Comparison of ENCODE assay signal across 10 mouse cellular contexts in the genomic region with DNA sequence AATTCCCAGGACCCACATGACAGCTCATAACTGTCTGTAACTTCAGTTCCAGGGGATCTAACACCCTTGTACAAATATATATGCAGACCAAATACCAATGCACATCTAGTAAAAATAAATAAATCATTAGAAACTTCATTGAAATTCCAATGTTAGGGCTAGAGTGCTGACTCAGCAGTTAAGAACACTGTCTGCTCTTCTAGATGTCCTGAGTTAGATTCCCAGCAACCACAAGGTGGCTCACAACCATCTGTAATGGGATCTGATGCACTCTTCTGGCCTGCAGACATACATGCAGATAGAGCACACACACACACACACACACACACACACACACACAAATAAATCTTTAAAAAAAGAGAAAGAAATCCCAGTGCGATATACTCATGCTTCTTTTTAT. TPM values are rescaled to one million over a fixed set of nuclear protein-coding genes. Genes with fewer than 3 reads are reported as not detected.
DNase-seq lines count a peak whose midpoint lies in the region; ATAC-seq and TF ChIP-seq lines count a peak whose summit lies in the region.
"Had no signal": no experiment of that assay in that cellular context is flagged by ENCODE, and none has a peak within 500 bp of the region (broad histone marks: within the 10 kb centered on the region; RNA-seq: fewer than 3 reads in every experiment).

No protein-coding gene starts in this region.

- no peak for TF ChIP-seq EP300 in lung, postnatal 0 days (IDR thresholded peaks at IDR 0.05)
- TF ChIP-seq EP300 in stomach, postnatal 0 days (optimal IDR thresholded peaks at IDR 0.05): no peak

- no peak for DNase-seq in forebrain, postnatal 0 days
- DNase-seq in forebrain, embryonic 10.5 days (ENCODE audit: extremely low spot score, low spot score): no peak
- no peak for DNase-seq in lung, postnatal 0 days (ENCODE audit: low spot score)
- DNase-seq in lung, postnatal 14 days: no peak
- DNase-seq in induced T-regulatory cell, adult 2 months (ENCODE audit: low read depth): peak; percentile 38
- DNase-seq in stomach, postnatal 0 days (ENCODE audit: low spot score): no peak
- no peak for DNase-seq in left cerebral cortex, postnatal 36 days (ENCODE audit: low spot score in 2 of 2)

- no peaks in the 10 kb centered on the region for H3K27me3 ChIP-seq in forebrain, postnatal 0 days (ENCODE audit: insufficient read depth, low read length)
- H3K27me3 ChIP-seq in forebrain, embryonic 10.5 days (ENCODE audit: poor library complexity, severe bottlenecking): no peaks in the 10 kb centered on the region
- no peaks in the 10 kb centered on the region for H3K27me3 ChIP-seq in lung, postnatal 0 days (replicated peaks; ENCODE audit: insufficient read depth, low read length)
- H3K27me3 ChIP-seq in stomach, postnatal 0 days (ENCODE audit: control insufficient read depth, insufficient read depth, low read length): no peaks in the 10 kb centered on the region

- no peak overlapping the region for H3K4me2 ChIP-seq in forebrain, postnatal 0 days (ENCODE audit: low read depth)
- no peak overlapping the region for H3K4me2 ChIP-seq in lung, postnatal 0 days (replicated peaks; ENCODE audit: low read depth, low read length)
- H3K4me2 ChIP-seq in stomach, postnatal 0 days (replicated peaks; ENCODE audit: low read depth): no peak overlapping the region

- H3K27ac ChIP-seq in forebrain, postnatal 0 days (ENCODE audit: low read depth, low read length): no peak overlapping the region
- no peak overlapping the region for H3K27ac ChIP-seq in forebrain, embryonic 10.5 days
- H3K27ac ChIP-seq in lung, postnatal 0 days (ENCODE audit: low read length): no peak overlapping the region
- no peak overlapping the region for H3K27ac ChIP-seq in stomach, postnatal 0 days (replicated peaks)
- H3K27ac ChIP-seq: heart, embryonic 10.5 days had no signal

- no peaks in the 10 kb centered on the region for H3K9me3 ChIP-seq in forebrain, postnatal 0 days (ENCODE audit: low read length)
- H3K9me3 ChIP-seq in forebrain, embryonic 10.5 days: no peaks in the 10 kb centered on the region
- H3K9me3 ChIP-seq in lung, postnatal 0 days (ENCODE audit: low read length): no peaks in the 10 kb centered on the region
- H3K9me3 ChIP-seq in stomach, postnatal 0 days (ENCODE audit: control insufficient read depth, low read length): no peaks in the 10 kb centered on the region
- H3K9me3 ChIP-seq: heart, embryonic 10.5 days had no signal

- no peaks in the 10 kb centered on the region for H3K4me1 ChIP-seq in forebrain, postnatal 0 days (ENCODE audit: insufficient read depth)
- H3K4me1 ChIP-seq in forebrain, embryonic 10.5 days: peaks cover 24% of the 10 kb centered on the region
- H3K4me1 ChIP-seq in lung, postnatal 0 days (ENCODE audit: insufficient read depth, low read depth, low read length): no peaks in the 10 kb centered on the region
- no peaks in the 10 kb centered on the region for H3K4me1 ChIP-seq in stomach, postnatal 0 days (replicated peaks; ENCODE audit: control insufficient read depth, insufficient read depth)

- no peak for ATAC-seq in forebrain, postnatal 0 days
- ATAC-seq in lung, postnatal 0 days: no peak
- ATAC-seq in stomach, postnatal 0 days (ENCODE audit: low FRiP score, low TSS enrichment): no peak
- ATAC-seq in activated CD4-positive, CD25-positive, alpha-beta regulatory T cell, adult 4 months: no peak

- intact Hi-C loops in left cerebral cortex, postnatal 36 days (cut with DNase I): loop anchor here (10.0 kb wide), 1 partner anchor 460 kb away; no protein-coding TSS in a partner anchor

- no peak overlapping the region for H3K9ac ChIP-seq in forebrain, postnatal 0 days
- H3K9ac ChIP-seq in lung, postnatal 0 days (replicated peaks; ENCODE audit: low read depth): no peak overlapping the region
- no peak overlapping the region for H3K9ac ChIP-seq in stomach, postnatal 0 days (ENCODE audit: low read length)

- 98% methylated on average over 1 of the region's 1 CpGs for WGBS in forebrain, postnatal 0 days
- WGBS in forebrain, embryonic 10.5 days: 95% methylated on average over 1 of the region's 1 CpGs
- 97% methylated on average over 1 of the region's 1 CpGs for WGBS in lung, postnatal 0 days
- 97% methylated on average over 1 of the region's 1 CpGs for WGBS in stomach, postnatal 0 days

- no peaks in the 10 kb centered on the region for H3K36me3 ChIP-seq in forebrain, postnatal 0 days (ENCODE audit: insufficient read depth)
- no peaks in the 10 kb centered on the region for H3K36me3 ChIP-seq in forebrain, embryonic 10.5 days (replicated peaks)
- H3K36me3 ChIP-seq in lung, postnatal 0 days (ENCODE audit: insufficient read depth, low read length): no peaks in the 10 kb centered on the region
- H3K36me3 ChIP-seq in stomach, postnatal 0 days (ENCODE audit: control insufficient read depth, insufficient read depth, low read length): no peaks in the 10 kb centered on the region
- H3K36me3 ChIP-seq: heart, embryonic 10.5 days had no signal

- TF ChIP-seq CTCF in forebrain, postnatal 0 days (IDR thresholded peaks at IDR 0.05; ENCODE audit: low read depth): peak; percentile 45
- TF ChIP-seq CTCF in lung, postnatal 0 days (IDR thresholded peaks at IDR 0.05): peak; percentile 51
- TF ChIP-seq CTCF in stomach, postnatal 0 days (IDR thresholded peaks at IDR 0.05; ENCODE audit: low read depth): peak; percentile 56

- no peak overlapping the region for H3K4me3 ChIP-seq in forebrain, postnatal 0 days (ENCODE audit: low read depth, low read length)
- no peak overlapping the region for H3K4me3 ChIP-seq in forebrain, embryonic 10.5 days
- H3K4me3 ChIP-seq in lung, postnatal 0 days (ENCODE audit: low read depth, low read length): no peak overlapping the region
- no peak overlapping the region for H3K4me3 ChIP-seq in stomach, postnatal 0 days (ENCODE audit: low read depth, low read length)
- H3K4me3 ChIP-seq: erythroblast, embryonic 14.5 days; heart, embryonic 10.5 days had no signal

RNA-seq across cellular contexts. Expression of a gene that starts 4.6 kb away (rescaled TPM):
- total RNA-seq in forebrain, postnatal 0 days (2014; rRNA removed): 300 and 336 TPM in 2 replicates
- 99.5 and 116 TPM in 2 replicates for polyA plus RNA-seq in forebrain, postnatal 0 days (2015; fragmentation: Nextera tagmentation; extraction: Ambion mirVana)
- 50.6 and 54.5 TPM in 2 replicates for polyA plus RNA-seq in forebrain, embryonic 10.5 days (2016; fragmentation: Nextera tagmentation; extraction: Ambion mirVana)
- polyA plus RNA-seq in lung, postnatal 0 days (2015; fragmentation: Nextera tagmentation; extraction: Ambion mirVana): 8.9 and 9.7 TPM in 2 replicates
- 6.8 and 7.0 TPM in 2 replicates for polyA plus RNA-seq in stomach, postnatal 0 days (2015; fragmentation: Nextera tagmentation; extraction: Ambion mirVana)
- polyA plus RNA-seq in activated CD4-positive, CD25-positive, alpha-beta regulatory T cell, adult 4 months (2017; shearing (Covaris generic)): 10 to 100 TPM; 13.5 to 14.4 TPM
- total RNA-seq in left cerebral cortex, postnatal 36 days (2021): 100 to 1,000 TPM; 362 to 373 TPM
